Mouse (Mus musculus) heart, adult 8-10 months (tissue): Measurements from ENCODE around the gene Zdhhc18. TPM values are rescaled to one million over a fixed set of nuclear protein-coding genes. Genes with fewer than 3 reads are reported as not detected.
"Not testable (repeated sequence)": the region's sequence is repeated elsewhere in the genome, so short reads cannot be mapped to it uniquely, and the experiment has no call there.

Experiments used
- DNase-seq: peaks from one replicate; pipeline ENCODE4 v3.0.0; 2022; ENCODE audit warnings: low spot score
- total RNA-seq, 4 experiments: library from RNA; stranded (reverse); gene quantifications; 2 replicates each; pipeline ENCODE4 v1.2.4; 2022

The Zdhhc18 gene
- total RNA-seq, 4 experiments from 2014 or later = 16.1 to 24.3 (median 22.1) TPM

GRCm38 (mm10) chr4:133665118-133665517, 15.2 kb upstream of the Zdhhc18 start:
- no peak for DNase-seq

- DNase-seq = no peak
These were observed 13.0 kb upstream of the Zdhhc18 start for GRCm38 (mm10) chr4:133662945-133663344.

- DNase-seq = no peak
These were observed 12.5 kb upstream of the Zdhhc18 start for GRCm38 (mm10) chr4:133662421-133662820.

- peak; percentile 85 for DNase-seq
These were observed 10.5 kb upstream of the Zdhhc18 start for GRCm38 (mm10) chr4:133660193-133661155.

GRCm38 (mm10) chr4:133659497-133660192, 9.7 kb upstream of the Zdhhc18 start:
- DNase-seq = peak; percentile 75

GRCm38 (mm10) chr4:133658729-133659128, 8.8 kb upstream of the Zdhhc18 start:
- no peak for DNase-seq

GRCm38 (mm10) chr4:133657829-133658458, 8.0 kb upstream of the Zdhhc18 start:
- DNase-seq = no peak

- DNase-seq = no peak
These were observed 7.0 kb upstream of the Zdhhc18 start for GRCm38 (mm10) chr4:133656997-133657396.

GRCm38 (mm10) chr4:133656294-133656693, 6.3 kb upstream of the Zdhhc18 start:
- no peak for DNase-seq

- DNase-seq = not testable (repeated sequence)
These were observed 4.1 kb upstream of the Zdhhc18 start for GRCm38 (mm10) chr4:133654070-133654469.

- DNase-seq = no peak
These were observed 2.8 kb upstream of the Zdhhc18 start for GRCm38 (mm10) chr4:133652746-133653145.

- DNase-seq = no peak
These were observed 2.0 kb upstream of the Zdhhc18 start for GRCm38 (mm10) chr4:133651986-133652385.

- DNase-seq = no peak
These were observed 1.5 kb upstream of the Zdhhc18 start for GRCm38 (mm10) chr4:133651445-133651844.

- not testable (repeated sequence) for DNase-seq
These were observed 490 bp downstream of the Zdhhc18 start for GRCm38 (mm10) chr4:133649464-133649863.

- DNase-seq = no peak
These were observed 4.3 kb downstream of the Zdhhc18 start for GRCm38 (mm10) chr4:133645680-133646079.

- no peak for DNase-seq
These were observed 4.8 kb downstream of the Zdhhc18 start for GRCm38 (mm10) chr4:133645195-133645594.

- DNase-seq = no peak
These were observed 15.9 kb downstream of the Zdhhc18 start for GRCm38 (mm10) chr4:133634043-133634410.

GRCm38 (mm10) chr4:133633332-133634042, 16.5 kb downstream of the Zdhhc18 start:
- DNase-seq = peak; percentile 84

GRCm38 (mm10) chr4:133632483-133633327, 17.2 kb downstream of the Zdhhc18 start:
- no peak for DNase-seq

- peak; percentile 32 for DNase-seq
These were observed 18.1 kb downstream of the Zdhhc18 start for GRCm38 (mm10) chr4:133631769-133632411.
